Mouse (Mus musculus) heart, embryonic 11.5 days (tissue): ENCODE results near the gene Irs2. TPM values are rescaled to one million over a fixed set of nuclear protein-coding genes. Genes with fewer than 3 reads are reported as not detected.

ENCODE experiments used
- ATAC-seq: fragments of 200-750 bp; cut with Nextera tagmentation; replicated peaks from 2 replicates; pipeline ENCODE4 v1.8.0; 2017; ENCODE audit warnings: moderate library complexity; ENCODE audit not compliant: insufficient number of reproducible peaks, low FRiP score, low TSS enrichment
- H3K27ac ChIP-seq: fragments of 300-500 bp; sonication (generic); 2 replicates; pipeline ENCODE4 v1.5.1; 2014; ENCODE audit warnings: mild to moderate bottlenecking, low read depth, low read length
- H3K27me3 ChIP-seq: fragments of 300-500 bp; sonication (generic); 2 replicates; pipeline ENCODE4 v1.6.1; 2014; ENCODE audit warnings: mild to moderate bottlenecking, low read length, mixed read lengths; ENCODE audit not compliant: control insufficient read depth, insufficient read depth
- H3K36me3 ChIP-seq: fragments of 300-500 bp; sonication (generic); 2 replicates; pipeline ENCODE4 v1.6.1; 2014; ENCODE audit warnings: mild to moderate bottlenecking, low read length, moderate library complexity, mixed read lengths; ENCODE audit not compliant: control insufficient read depth, insufficient read depth
- H3K4me1 ChIP-seq: fragments of 300-500 bp; sonication (generic); 2 replicates; pipeline ENCODE4 v1.6.1; 2014; ENCODE audit warnings: low read length; ENCODE audit not compliant: control insufficient read depth, insufficient read depth
- H3K4me2 ChIP-seq: fragments of 300-500 bp; sonication (generic); 2 replicates; pipeline ENCODE4 v1.6.1; 2014; ENCODE audit warnings: mild to moderate bottlenecking, moderate library complexity
- H3K4me3 ChIP-seq: fragments of 300-500 bp; sonication (generic); 2 replicates; pipeline ENCODE4 v1.5.1; 2014; ENCODE audit warnings: low read depth, low read length
- H3K9ac ChIP-seq: fragments of 300-500 bp; sonication (generic); 2 replicates; pipeline ENCODE4 v1.6.1; 2014; ENCODE audit warnings: mild to moderate bottlenecking, low read depth, low read length, moderate library complexity
- H3K9me3 ChIP-seq: fragments of 300-500 bp; sonication (generic); replicated peaks from 2 replicates; pipeline ENCODE4 v1.6.1; 2016; ENCODE audit warnings: low read length; ENCODE audit not compliant: control insufficient read depth
- WGBS: fragments of 180-500 bp; shearing (Covaris S2); extraction: QIAGEN DNeasy Blood & Tissue Kit; methylation state at CpG from one replicate; pipeline ENCODE4 v1.1.7; 2014; ENCODE audit not compliant: insufficient replicate concordance; 5-methylcytosine and 5-hydroxymethylcytosine counted together
- polyA plus RNA-seq: library from polyadenylated mRNA; unstranded; fragments of >200 nt; fragmentation: Nextera tagmentation; extraction: Ambion mirVana; gene quantifications from 2 replicates; pipeline ENCODE4 v1.2.1, GENCODE M21; 2014

Gene Irs2
- polyA plus RNA-seq, 1 experiment from 2014 or later = 5.0 TPM

DNA sequence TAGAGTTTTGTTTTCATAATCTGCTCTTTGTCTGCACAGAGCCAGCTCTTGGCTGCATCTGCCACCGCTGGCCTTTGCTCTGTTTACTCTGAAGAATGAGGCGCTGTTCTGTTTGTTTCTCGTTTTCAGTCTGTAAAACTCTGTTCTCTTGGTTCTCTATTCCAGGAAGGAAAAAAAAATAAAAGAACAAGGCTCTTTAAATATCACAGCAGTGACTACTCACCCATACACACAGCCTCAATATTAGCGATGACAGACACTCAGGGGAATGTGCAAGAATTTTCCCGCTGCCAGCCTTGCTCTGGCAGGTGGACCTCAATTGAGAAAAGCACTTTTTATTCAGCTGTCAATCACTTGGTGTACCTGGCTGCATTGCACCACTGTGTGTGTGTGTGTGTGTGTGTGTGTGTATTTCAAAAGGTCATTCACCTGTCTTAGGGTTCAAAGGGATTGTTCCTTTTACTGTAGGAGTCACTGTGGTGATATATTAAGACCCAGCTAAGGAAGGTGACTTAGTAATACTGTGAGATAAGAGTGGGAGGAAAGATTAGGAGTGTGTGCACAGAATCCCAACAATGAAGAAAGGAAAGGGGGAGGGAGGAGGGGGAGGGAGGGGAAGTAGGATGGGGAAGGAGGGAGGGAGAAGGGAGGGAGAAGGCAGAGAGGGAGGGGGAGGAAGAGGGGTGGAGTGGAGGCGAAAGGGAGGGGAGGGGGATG lies 42.7 kb downstream of the Irs2 start:
- no peak overlapping the region for H3K4me3 ChIP-seq
- no peaks in the 10 kb centered on the region for H3K36me3 ChIP-seq
- H3K27me3 ChIP-seq = no peaks in the 10 kb centered on the region
- H3K27ac ChIP-seq = peak overlapping the region; percentile 58
- no peaks in the 10 kb centered on the region for H3K9me3 ChIP-seq
- peak overlapping the region; percentile 22; the same call in 1 of the 2 replicates for H3K4me2 ChIP-seq
- peaks cover 44% of the 10 kb centered on the region for H3K4me1 ChIP-seq
- H3K9ac ChIP-seq = peak overlapping the region; percentile 28; the same call in 1 of the 2 replicates
- 24% methylated on average over 6 of the region's 6 CpGs for WGBS
- peak; percentile 32; the same call in 1 of the 2 replicates for ATAC-seq

DNA sequence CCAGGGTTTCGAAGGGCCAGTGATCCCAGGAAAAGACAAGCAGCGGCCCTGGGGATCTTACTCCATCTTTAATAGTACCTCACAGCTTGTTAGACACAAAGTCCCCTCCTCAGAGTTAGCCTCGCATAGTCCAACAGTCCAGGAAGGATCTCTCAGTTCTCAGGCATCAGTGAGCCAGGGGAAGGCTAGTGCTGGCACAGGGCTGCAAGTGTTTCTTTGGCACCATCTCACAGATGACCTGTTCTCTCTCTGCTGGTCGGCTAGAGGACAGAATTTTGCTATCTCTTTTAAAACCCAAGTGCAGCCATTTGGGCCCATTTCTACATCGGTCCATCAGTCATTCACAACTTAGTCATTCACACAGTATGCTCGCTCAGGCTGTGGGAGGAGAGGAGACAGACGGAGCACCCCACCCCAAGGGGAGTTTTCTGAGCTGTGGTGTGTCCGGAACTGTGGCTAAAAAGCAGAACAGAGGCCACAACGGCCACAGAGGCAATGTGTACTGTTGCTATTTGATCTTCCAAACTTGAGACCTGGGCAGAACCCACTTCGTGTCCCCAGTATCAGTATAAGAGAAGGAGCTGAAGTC lies 43.7 kb downstream of the Irs2 start:
- peak overlapping the region; percentile 32; the same call in 1 of the 2 replicates for H3K27ac ChIP-seq
- H3K9me3 ChIP-seq = no peaks in the 10 kb centered on the region
- no peak overlapping the region for H3K4me2 ChIP-seq
- no peaks in the 10 kb centered on the region for H3K27me3 ChIP-seq
- 55% methylated on average over 10 of the region's 10 CpGs for WGBS
- ATAC-seq = no peak
- no peak overlapping the region for H3K4me3 ChIP-seq
- peaks cover 50% of the 10 kb centered on the region for H3K4me1 ChIP-seq
- H3K9ac ChIP-seq = no peak overlapping the region
- H3K36me3 ChIP-seq = no peaks in the 10 kb centered on the region

DNA sequence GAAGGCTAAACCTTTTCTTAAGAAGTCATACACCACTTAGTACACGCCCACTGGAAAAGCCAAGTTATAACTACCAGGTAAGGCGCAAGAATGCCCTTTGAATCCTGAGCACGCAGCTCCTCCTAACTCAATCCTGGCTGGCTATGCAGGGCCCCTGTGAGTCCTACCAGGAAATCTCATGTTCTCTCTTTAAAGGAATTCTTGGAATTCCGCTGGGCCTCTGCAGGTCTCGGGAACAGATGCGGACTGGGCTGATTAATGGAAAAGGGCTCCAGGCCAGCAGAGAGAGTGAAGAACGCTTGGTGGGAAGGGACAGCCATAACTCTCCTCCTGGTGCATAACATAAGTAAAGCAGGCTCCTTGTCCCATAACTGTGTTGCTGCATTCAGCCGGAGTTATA lies 46.3 kb downstream of the Irs2 start:
- Histone ChIP-seq H3K4me2 (peak overlapping the region; percentile 42), H3K9me3 (no peaks in the 10 kb centered on the region), H3K4me3 (no peak overlapping the region), H3K9ac (peak overlapping the region; percentile 56; the same call in 1 of the 2 replicates), H3K27ac (peak overlapping the region; percentile 77), H3K36me3 (no peaks in the 10 kb centered on the region), H3K27me3 (no peaks in the 10 kb centered on the region), H3K4me1 (peaks cover 69% of the 10 kb centered on the region)
- 12% methylated on average over 8 of the region's 8 CpGs for WGBS
- ATAC-seq = peak; percentile 49; the same call in 1 of the 2 replicates

DNA sequence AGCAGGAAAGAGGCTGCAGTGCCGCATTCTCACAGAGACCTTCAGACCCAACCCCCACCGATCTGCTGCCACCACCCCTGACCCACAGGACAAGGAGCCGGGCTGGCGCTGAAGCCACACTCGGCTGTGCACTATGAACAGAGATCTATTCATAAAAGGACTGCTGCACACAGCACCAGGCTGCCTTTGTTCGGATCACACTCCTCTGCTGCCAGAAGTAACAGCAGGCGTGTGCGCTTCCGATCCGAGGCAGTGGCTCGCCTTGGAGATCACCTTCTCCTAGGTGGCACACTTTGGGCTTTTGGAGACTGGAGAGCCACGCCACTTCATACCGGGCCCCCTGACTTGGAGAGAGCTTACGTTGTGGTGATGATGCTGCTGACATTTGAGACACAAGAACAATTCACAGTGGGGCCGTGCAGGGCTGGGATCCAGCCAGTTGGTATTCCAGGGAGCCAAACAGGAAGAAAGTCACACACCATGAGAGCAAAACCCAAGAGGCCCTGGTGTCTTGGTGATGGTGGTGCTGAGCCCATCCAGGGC lies 47.9 kb downstream of the Irs2 start:
- Histone ChIP-seq H3K27me3 (no peaks in the 10 kb centered on the region), H3K4me3 (no peak overlapping the region), H3K27ac (peak overlapping the region; percentile 37; the same call in 1 of the 2 replicates), H3K4me2 (peak overlapping the region; percentile 48), H3K4me1 (peaks cover 62% of the 10 kb centered on the region), H3K36me3 (no peaks in the 10 kb centered on the region), H3K9me3 (no peaks in the 10 kb centered on the region), H3K9ac (peak overlapping the region; percentile 34)
- 19% methylated on average over 15 of the region's 15 CpGs for WGBS
- ATAC-seq = no peak

DNA sequence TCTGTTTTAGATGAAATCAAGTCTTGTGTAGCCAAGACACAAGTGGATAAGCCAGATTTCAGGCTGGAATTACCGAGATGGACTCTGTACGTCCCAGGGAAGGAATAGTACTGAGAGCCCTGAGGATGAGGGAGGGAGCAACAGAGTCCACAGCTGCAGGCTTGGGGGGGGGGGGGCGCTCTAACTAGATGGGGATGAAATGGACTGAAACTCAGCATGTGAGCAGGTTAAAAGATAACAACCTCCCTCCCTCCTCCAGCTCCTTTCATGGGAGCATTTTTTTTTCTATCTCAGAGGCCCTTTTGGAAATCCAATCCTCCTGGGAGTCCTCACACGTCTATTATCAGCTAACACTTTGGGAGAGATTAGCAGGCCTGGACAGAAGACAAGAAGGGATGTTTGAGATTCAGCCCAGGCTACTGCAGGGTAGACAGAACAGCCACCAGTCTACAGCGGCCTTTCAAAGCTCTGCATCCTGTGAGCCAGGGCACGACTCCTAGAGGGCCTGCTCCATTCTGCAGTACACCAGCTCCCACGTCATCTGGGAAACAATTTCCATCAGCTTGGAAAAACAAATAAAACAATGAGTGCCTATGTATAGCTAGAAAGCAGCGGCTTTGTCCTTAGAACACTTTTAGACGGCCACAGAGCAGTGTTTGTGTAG lies 50.8 kb downstream of the Irs2 start:
- Histone ChIP-seq H3K4me2 (no peak overlapping the region), H3K36me3 (no peaks in the 10 kb centered on the region), H3K4me1 (peaks cover 64% of the 10 kb centered on the region), H3K9ac (no peak overlapping the region), H3K27me3 (no peaks in the 10 kb centered on the region), H3K27ac (peak overlapping the region; percentile 47; the same call in 1 of the 2 replicates), H3K4me3 (no peak overlapping the region), H3K9me3 (no peaks in the 10 kb centered on the region)
- peak; percentile 54; the same call in 1 of the 2 replicates for ATAC-seq
- 10% methylated on average over 9 of the region's 9 CpGs for WGBS

GRCm38 (mm10) chr8:10953346-10954053 lies 54.8 kb downstream of the Irs2 start:
- WGBS = 14% methylated on average over 11 of the region's 11 CpGs
- Histone ChIP-seq H3K4me1 (peaks cover 41% of the 10 kb centered on the region), H3K27me3 (no peaks in the 10 kb centered on the region), H3K4me3 (no peak overlapping the region), H3K4me2 (no peak overlapping the region), H3K9ac (no peak overlapping the region), H3K36me3 (no peaks in the 10 kb centered on the region), H3K9me3 (no peaks in the 10 kb centered on the region), H3K27ac (no peak overlapping the region)
- no peak for ATAC-seq

GRCm38 (mm10) chr8:10952706-10953105 lies 55.6 kb downstream of the Irs2 start:
- Histone ChIP-seq H3K9ac (no peak overlapping the region), H3K4me1 (peaks cover 36% of the 10 kb centered on the region), H3K27ac (no peak overlapping the region), H3K4me3 (no peak overlapping the region), H3K36me3 (no peaks in the 10 kb centered on the region), H3K4me2 (no peak overlapping the region), H3K9me3 (no peaks in the 10 kb centered on the region), H3K27me3 (no peaks in the 10 kb centered on the region)
- ATAC-seq = no peak
- 43% methylated on average over 5 of the region's 5 CpGs for WGBS

DNA sequence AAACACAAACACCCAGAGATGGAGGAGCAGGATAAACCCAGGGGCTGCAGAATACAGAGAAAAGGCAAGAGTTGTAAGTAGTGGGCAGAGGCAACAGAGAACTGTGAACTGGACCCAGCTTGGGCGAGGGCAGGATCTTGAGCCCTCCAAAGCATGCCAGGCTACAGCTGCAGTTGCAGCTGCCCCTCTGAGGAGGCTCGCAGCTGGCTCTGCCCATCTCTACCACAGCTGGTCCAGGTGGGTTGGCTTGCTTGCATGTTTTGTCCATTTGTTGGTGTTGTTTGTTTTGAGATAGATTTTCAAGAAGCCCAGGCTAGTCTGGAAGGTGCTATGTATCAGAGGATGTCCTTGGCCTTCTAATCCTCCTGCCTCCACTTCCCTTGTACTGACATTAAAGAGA lies 56.0 kb downstream of the Irs2 start:
- H3K4me3 ChIP-seq = no peak overlapping the region
- no peak overlapping the region for H3K27ac ChIP-seq
- peaks cover 35% of the 10 kb centered on the region for H3K4me1 ChIP-seq
- no peak for ATAC-seq
- no peaks in the 10 kb centered on the region for H3K27me3 ChIP-seq
- no peaks in the 10 kb centered on the region for H3K9me3 ChIP-seq
- H3K4me2 ChIP-seq = no peak overlapping the region
- 79% methylated on average over 2 of the region's 2 CpGs for whole genome bisulfite sequencing
- no peak overlapping the region for H3K9ac ChIP-seq
- no peaks in the 10 kb centered on the region for H3K36me3 ChIP-seq
